Mouse (Mus musculus): ENCODE data around the gene Naa38. TPM values are rescaled to one million over a fixed set of nuclear protein-coding genes. Genes with fewer than 3 reads are reported as not detected.

Gene Naa38
- polyA plus RNA-seq, 1 experiment, result 188 TPM

DNA sequence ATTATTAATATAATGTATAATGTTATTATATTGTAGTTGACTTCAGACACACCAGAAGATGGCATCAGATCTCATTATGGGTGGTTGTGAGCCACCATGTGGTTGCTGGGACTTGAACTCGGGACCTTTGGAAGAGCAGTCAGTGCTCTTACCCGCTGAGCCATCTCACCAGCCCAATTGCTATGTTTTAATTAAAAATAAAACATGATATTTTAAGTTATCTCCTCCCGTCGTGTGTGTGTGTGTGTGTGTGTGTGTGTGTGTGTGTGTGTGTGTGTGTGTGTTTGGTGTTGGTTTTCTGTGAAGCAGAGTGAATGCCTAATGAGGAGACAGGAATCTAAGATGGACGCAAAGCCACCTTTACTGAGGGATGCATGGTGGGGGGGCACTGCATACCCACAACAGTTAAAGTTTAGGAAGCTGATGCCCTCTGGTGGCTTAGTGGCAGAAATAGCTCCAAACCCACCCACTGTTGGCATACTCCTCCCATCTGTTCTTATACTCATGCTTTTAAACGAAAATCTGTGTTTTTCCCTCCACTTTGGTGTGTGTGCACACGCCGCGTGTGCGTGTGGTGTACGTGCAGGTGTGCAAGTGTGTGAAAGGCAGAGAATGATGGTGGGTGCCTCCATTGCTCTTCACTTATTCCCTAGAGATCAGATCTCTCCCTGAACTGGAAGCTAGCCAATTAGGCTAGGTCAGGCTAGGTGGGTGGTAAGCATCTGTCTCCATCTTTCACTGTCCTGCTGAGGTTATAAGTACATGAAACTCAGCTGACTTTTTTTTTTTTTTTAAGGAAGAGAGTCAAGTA lies 36.7 kb downstream of the Naa38 start:
- DNase-seq (ENCODE audit: low spot score), result no peak

DNA sequence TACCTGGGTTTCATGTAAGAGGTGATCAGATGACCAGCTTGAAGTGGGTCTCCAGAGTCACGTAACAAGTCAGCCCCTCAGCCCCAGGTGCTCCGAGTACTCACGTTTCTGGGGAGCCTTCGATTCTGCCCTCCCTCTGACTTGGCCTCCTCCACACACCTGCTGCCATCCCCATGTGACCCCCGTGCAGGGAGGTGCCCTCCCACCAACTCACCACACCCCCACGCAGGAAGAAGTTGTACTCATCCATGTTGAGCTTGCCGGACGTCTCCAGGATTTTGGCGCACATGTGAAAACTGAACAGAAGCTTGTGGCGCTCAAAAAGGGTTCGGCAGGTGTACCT lies 37.3 kb downstream of the Naa38 start:
- no peak for DNase-seq (ENCODE audit: low spot score)

DNA sequence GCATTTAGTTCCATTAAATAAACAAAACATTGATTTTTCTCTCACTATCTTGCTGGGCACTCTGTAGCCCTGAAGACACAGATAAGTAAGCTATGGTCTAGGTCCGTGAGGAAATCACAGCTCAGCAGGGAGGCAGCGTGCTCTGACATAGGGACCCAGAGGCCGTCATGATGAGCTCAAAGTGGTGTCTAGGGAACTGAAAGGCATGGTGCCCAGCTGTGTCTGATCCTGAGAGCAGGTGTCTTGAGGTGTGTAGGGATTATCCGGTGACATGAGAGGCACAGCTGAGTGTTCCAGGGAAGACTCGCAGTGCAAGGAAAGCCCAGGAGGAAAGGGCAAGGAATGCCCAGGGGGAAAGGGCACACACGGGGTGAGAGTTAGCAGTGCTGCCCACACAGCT lies 37.9 kb downstream of the Naa38 start:
- no peak for DNase-seq (ENCODE audit: low spot score)

DNA sequence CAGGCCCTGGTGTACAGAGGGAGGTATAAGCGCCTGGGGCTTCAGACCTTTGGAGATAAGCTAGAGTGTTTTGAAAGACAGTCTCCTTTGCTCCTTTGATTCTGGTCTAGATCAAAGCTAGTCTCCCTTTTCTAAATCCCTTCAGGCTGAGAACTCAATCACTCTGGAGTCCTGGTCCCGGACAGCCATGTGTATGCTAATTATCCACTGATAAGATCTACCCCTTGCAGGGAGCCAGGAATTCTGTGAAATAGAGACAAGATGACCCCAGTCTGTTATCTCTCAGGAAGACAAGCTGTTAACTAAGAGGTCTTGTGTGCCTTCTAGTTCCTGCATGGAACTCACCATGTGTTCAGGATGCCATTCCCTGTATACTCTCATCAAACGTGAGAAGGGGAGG lies 42.0 kb downstream of the Naa38 start:
- DNase-seq (ENCODE audit: low spot score), result no peak

DNA sequence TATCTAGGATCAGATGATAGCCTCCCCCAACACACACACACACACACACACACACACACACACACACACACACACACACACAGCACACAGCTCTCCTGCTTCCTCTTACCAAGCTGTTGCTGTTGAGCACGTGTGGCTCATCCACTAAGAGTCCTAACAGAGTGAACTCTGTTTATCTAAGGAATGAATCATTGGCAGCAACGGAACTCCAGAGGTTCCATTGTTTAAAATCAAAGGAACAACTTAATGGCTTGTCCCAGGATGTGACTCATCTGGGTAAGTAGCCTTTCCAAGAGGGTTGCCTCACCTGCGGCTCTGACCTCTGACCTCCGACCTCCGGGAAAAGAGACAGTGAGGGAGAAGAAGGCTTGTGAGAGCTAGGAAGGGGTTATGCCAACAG lies 48.0 kb downstream of the Naa38 start:
- no peak for DNase-seq (ENCODE audit: low spot score)

Other genes starting within 250 kb of the Naa38 start
- 0.03 TPM in 1 of 2 replicates, not detected in the other for gene Alox12b, start 238.5 kb upstream of the Naa38 start, polyA plus RNA-seq (2012; rRNA removed)
- gene Alox8, start 197.6 kb upstream of the Naa38 start, polyA plus RNA-seq (2012; rRNA removed), result 0.14 and 0.60 TPM in 2 replicates
- 0.01 and 0.03 TPM in 2 replicates for gene Gucy2e, start 158.5 kb upstream of the Naa38 start, polyA plus RNA-seq (2012; rRNA removed)
- 9.2 and 10.8 TPM in 2 replicates for gene Cntrob, start 71.7 kb upstream of the Naa38 start, polyA plus RNA-seq (2012; rRNA removed)
- 56.2 and 60.4 TPM in 2 replicates for gene Trappc1, start 71.5 kb upstream of the Naa38 start, polyA plus RNA-seq (2012; rRNA removed)
- 1.6 TPM in 2 replicates for gene Kcnab3, start 69.2 kb upstream of the Naa38 start, polyA plus RNA-seq (2012; rRNA removed)
- 3.0 and 4.2 TPM in 2 replicates for gene Rnf227, start 55.0 kb upstream of the Naa38 start, polyA plus RNA-seq (2012; rRNA removed)
- 85.5 and 132 TPM in 2 replicates for gene Chd3, start 26.1 kb upstream of the Naa38 start, polyA plus RNA-seq (2012; rRNA removed)
- gene Cyb5d1, start 144 bp downstream of the Naa38 start, polyA plus RNA-seq (2012; rRNA removed), result 43.0 and 48.0 TPM in 2 replicates
- gene Tmem88, start 2.7 kb downstream of the Naa38 start, polyA plus RNA-seq (2012; rRNA removed), result 11.5 and 11.6 TPM in 2 replicates
- gene Kdm6b, start 18.2 kb downstream of the Naa38 start, polyA plus RNA-seq (2012; rRNA removed), result 3.3 and 10.7 TPM in 2 replicates
- 0.19 and 0.22 TPM in 2 replicates for gene Dnah2, start 153.6 kb downstream of the Naa38 start, polyA plus RNA-seq (2012; rRNA removed)
- gene Efnb3, start 164.7 kb downstream of the Naa38 start, polyA plus RNA-seq (2012; rRNA removed), result 0.99 and 1.1 TPM in 2 replicates
- 7.2 and 7.3 TPM in 2 replicates for gene Wrap53, start 184.8 kb downstream of the Naa38 start, polyA plus RNA-seq (2012; rRNA removed)
- gene Trp53, start 184.9 kb downstream of the Naa38 start, polyA plus RNA-seq (2012; rRNA removed), result 77.8 and 85.8 TPM in 2 replicates
- gene Atp1b2, start 210.5 kb downstream of the Naa38 start, polyA plus RNA-seq (2012; rRNA removed), result 23.5 and 46.2 TPM in 2 replicates
- gene Shbg, start 222.4 kb downstream of the Naa38 start, polyA plus RNA-seq (2012; rRNA removed), result not detected in 2 replicates
- 18.4 and 19.5 TPM in 2 replicates for gene Sat2, start 226.5 kb downstream of the Naa38 start, polyA plus RNA-seq (2012; rRNA removed)
- gene Fxr2, start 237.5 kb downstream of the Naa38 start, polyA plus RNA-seq (2012; rRNA removed), result 74.8 and 85.8 TPM in 2 replicates